Mouse (Mus musculus): ENCODE results near the gene Spint4.

The Spint4 gene

DNA sequence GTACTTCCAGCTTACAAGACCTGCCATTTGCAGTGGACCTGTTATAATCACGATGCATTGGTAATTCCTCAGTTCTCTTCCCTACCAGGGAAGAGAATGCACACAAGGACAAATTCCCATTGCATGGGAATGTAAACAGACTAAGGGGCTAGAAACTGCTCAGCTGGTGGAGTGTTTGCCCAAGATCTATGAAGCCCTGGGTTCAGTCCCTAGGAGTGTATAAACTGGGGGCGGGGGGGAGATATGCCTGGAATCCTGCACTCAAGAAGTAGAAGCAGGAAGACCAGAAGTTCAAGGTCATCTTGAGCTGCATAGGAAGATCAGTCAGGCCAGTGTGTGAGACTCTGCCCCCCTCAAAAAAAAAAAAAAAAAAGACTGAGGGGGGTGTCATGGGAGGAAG lies 35.0 kb downstream of the Spint4 start:
- in situ Hi-C loops (cut with MboI), result loop anchor here (25.0 kb wide), 1 partner anchor 321 kb away; the partner anchor contains the start of genes Matn4 and Rbpjl

DNA sequence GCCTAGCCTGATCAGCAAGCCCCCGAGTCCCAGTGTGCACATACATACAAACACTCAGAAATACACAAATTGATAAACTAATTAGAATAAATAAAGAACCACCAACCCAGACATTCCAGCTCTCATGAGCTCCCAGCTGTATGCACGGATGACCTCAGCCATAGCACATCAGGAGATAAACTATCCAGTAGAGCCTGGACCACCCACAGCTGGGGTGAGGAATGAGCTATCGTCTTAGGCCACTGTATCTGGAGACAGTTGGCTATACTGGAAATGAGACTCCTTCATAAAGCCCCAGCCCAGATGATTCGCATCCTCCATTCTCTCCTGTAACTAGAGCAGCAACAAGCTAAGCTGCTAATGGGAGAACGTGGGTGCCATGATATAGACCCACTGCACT lies 36.5 kb downstream of the Spint4 start:
- in situ Hi-C loops (cut with MboI), result loop anchor here (25.0 kb wide), 1 partner anchor 323 kb away; the partner anchor contains the start of genes Matn4 and Rbpjl

DNA sequence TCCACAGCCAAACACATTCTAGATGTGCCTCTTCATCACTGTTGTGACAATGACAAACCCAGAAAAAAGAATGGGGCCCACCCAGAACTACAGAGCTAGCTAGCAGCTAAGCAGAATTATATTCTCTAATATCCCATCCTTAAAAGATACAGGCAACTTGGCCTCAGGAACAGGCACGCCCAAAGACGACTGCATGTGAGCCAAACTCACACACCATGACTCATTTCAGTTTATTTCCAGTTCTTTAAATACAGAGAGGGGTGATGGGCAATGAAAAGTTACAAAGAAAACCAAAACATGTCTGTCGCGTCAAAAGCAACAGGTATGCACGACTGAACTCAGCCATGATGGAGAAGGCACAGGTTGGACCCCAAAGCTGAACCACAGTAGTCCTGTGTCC lies 37.1 kb downstream of the Spint4 start:
- in situ Hi-C loops (cut with MboI), result loop anchor here (25.0 kb wide), 1 partner anchor 323 kb away; the partner anchor contains the start of genes Matn4 and Rbpjl

DNA sequence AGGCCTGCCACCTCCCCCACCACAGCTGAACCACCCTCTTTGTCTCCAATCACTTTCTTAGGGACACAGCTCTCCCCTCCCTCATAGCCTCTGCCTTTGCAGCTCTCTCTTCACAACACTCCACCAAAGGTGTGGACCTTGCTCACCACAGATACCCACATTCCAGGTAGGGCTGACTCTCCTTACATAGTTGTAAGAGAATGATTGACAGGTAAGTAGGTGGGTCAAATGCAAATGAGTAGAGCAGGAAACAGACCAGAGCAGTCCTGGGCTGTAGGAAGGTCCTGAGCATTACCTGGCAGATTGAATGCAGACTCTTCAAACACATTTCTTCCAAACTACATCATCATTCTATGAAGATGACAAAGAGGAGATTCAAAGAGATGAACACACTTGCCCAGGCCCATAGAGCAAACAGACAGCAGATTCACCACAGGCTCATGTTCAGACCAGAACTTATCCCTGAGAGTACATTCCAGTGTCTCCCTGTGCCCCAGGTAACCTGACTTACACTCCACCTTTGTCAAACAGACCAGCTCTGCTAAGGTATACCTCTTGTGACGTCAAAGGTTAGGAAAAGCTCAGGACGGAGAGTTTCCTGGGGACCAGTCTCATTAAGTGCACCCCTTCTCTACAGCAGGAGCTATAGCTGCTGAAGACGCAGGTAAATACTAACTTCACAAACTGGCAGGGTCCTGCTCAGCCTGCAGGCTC lies 39.2 kb downstream of the Spint4 start:
- in situ Hi-C loops (cut with MboI), result loop anchor here (25.0 kb wide), 1 partner anchor 325 kb away; the partner anchor contains the start of genes Matn4 and Rbpjl

DNA sequence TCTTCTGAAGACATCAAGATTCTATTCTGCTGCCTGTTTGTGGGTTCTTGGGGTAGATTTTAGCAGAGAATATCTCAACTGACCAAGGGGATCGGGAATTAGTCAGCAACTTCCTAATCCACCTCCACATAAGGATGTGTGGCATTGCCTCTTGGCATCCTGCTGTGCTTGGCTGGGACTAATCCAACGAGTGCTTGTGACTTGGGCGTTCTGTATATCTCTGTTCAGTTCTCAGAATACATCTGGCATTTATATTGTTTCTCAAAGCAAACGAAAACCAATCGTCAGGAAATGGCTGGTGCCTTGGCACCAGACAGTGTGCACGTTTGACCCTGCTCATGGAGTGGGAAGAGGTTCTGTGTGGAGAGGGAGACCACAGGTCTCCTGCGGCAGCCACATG lies 41.6 kb downstream of the Spint4 start:
- in situ Hi-C loops (cut with MboI), result loop anchor here (25.0 kb wide), 1 partner anchor 328 kb away; the partner anchor contains the start of genes Matn4 and Rbpjl

DNA sequence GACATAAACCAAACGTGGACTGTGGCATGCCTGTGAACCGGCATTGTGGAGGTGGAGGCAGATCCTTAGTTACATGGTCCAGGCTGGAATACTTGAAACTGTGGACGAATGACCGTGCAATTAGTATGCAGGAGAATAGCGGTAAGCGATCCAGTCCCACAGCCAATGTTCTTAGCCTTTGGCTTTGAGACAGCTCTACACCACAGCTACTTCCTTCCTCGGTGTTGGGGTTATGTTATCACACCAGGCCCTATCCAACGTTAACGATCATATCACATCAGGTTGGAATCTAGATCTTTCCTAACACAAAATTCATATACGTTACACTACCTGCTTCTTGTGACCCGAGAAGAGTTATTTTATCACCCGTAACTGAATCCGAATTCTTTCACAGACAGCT lies 46.7 kb downstream of the Spint4 start:
- in situ Hi-C loops (cut with MboI), result loop anchor here (25.0 kb wide), 1 partner anchor 333 kb away; the partner anchor contains the start of genes Matn4 and Rbpjl

DNA sequence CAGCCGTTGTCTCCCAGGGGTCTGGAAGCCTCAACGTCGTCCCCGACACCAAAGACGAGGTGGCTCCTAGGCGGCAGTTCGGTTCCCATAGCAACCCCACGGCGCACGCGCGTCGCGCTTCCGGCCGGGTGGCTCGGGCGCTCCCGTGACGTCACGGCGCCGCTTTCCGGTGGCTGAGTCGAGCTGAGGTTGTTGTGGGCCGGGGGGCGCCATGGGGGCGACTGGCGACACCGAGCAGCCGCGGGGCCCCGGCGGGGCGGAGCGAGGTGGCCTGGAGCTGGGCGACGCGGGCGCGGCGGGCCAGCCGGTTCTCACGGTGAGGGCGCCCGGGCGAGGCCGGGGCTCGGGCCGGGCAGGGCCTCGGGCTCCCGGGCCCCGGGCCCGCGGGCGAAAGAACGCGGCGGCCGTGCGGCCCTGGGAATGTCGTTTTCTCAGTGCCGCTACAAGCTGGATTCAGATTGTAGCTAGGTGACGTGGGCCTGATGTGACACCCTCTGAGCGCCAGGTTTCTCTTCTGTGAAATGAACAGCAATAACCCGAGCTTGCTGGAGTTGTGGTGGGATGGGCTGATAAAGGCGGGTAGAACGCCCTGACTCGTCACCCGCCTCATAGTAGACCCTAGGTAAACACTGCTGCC lies 47.7 kb downstream of the Spint4 start, which contains the start of the genes Wfdc3 and Dnttip1:
Gene Wfdc3 (minus strand): TSS at position 89 of the 637 bp plus-strand sequence.
Gene Dnttip1 (plus strand): TSS at position 141 of the 637 bp plus-strand sequence.
- in situ Hi-C loops (cut with MboI), result loop anchor here (25.0 kb wide), 1 partner anchor 334 kb away; the partner anchor contains the start of genes Matn4 and Rbpjl

DNA sequence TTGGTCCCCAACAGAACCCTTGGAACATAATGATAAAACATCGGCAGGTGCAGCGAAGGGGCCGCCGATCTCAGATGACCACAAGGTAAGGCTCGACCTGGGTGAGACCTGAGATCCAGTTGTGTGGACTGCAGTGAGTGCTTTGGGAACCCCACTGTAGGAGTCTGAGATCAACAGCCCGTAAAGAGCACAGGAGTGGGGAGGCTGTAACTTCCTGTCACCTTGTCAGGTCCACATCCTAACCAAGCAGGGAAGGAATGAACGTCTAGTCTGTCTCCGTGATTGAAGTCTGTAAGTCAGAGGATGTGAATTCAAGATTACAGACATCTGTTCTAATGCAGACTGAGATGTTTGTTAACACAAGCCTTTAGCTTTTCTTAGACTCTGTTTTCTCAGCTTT lies 48.4 kb downstream of the Spint4 start:
- in situ Hi-C loops (cut with MboI), result loop anchor here (25.0 kb wide), 1 partner anchor 334 kb away; the partner anchor contains the start of genes Matn4 and Rbpjl

DNA sequence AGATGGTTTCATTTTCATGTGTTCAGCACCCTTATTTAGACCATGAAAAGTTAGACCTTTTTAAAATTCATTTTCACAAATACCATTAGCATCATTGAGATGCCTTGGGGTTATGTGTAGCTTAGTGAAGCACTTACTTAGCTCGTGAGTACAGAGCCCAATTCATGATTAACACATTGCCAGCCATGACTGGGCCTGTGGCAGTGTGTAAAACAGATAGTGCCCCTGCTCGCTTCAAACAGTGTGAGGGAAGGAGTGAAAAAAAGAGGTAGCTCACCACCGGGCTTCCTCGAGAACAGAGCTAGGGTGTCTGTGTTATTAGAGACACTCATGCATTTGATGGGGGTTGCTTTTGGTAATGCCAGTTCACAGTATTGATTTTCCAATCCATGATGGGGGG lies 49.9 kb downstream of the Spint4 start:
- in situ Hi-C loops (cut with MboI), result loop anchor here (25.0 kb wide), 1 partner anchor 336 kb away; the partner anchor contains the start of genes Matn4 and Rbpjl

DNA sequence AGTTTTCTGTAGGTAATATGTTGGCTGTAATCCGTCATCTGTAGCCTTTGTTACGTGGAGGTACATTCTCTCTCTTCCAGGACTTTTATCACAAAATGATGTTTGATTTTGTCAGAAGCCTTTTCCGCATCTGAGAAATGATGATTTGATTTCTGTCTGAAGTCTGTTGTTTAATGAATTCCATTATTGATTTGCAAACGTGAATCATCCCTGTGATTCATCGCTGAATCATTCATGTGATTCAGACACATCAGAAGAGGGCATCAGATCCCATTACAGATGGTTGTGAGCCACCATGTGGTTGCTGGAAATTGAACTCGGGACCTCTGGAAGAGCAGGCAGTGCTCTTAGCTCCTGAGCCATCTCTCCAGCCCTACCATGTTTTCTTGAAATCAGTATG lies 50.7 kb downstream of the Spint4 start:
- in situ Hi-C loops (cut with MboI), result loop anchor here (25.0 kb wide), 1 partner anchor 337 kb away; the partner anchor contains the start of genes Matn4 and Rbpjl
